In genomic region chr7:81874636-81875035, GRCm38 (mm10) we compare ENCODE assay signal across 15 mouse cellular contexts. TPM values are rescaled to one million over a fixed set of nuclear protein-coding genes. Genes with fewer than 3 reads are reported as not detected.
DNase-seq lines count a peak whose midpoint lies in the region; ATAC-seq lines count a peak whose summit lies in the region.
"Had no signal": no experiment of that assay in that cellular context is flagged by ENCODE, and none has a peak within 500 bp of the region (broad histone marks: within the 10 kb centered on the region; RNA-seq: fewer than 3 reads in every experiment).

No protein-coding gene starts in this region.

- no peak overlapping the region for H3K4me2 ChIP-seq in kidney, embryonic 14.5 days (replicated peaks; ENCODE audit: low read depth, low read length)
- H3K4me2 ChIP-seq in neural tube, embryonic 15.5 days, result no peak overlapping the region
- H3K4me2 ChIP-seq: liver, embryonic 13.5 days had no signal

- no peak for ATAC-seq in kidney, embryonic 14.5 days (ENCODE audit: low FRiP score, low TSS enrichment)
- ATAC-seq in neural tube, embryonic 15.5 days (ENCODE audit: low FRiP score), result no peak

- H3K36me3 ChIP-seq in kidney, embryonic 14.5 days (ENCODE audit: control insufficient read depth, insufficient read depth, low read length), result no peaks in the 10 kb centered on the region
- H3K36me3 ChIP-seq in neural tube, embryonic 15.5 days, result no peaks in the 10 kb centered on the region
- H3K36me3 ChIP-seq: G1E had no signal

- 79% methylated on average over 6 of the region's 6 CpGs for WGBS in kidney, embryonic 14.5 days
- 63% methylated on average over 6 of the region's 6 CpGs for WGBS in neural tube, embryonic 15.5 days

- no peaks in the 10 kb centered on the region for H3K9me3 ChIP-seq in kidney, embryonic 14.5 days (ENCODE audit: control insufficient read depth, low read length)
- H3K9me3 ChIP-seq in neural tube, embryonic 15.5 days (replicated peaks), result no peaks in the 10 kb centered on the region
- H3K9me3 ChIP-seq: G1E; liver, embryonic 13.5 days had no signal

- H3K27ac ChIP-seq in kidney, embryonic 14.5 days (ENCODE audit: low read depth, low read length), result no peak overlapping the region
- no peak overlapping the region for H3K27ac ChIP-seq in neural tube, embryonic 15.5 days (replicated peaks)
- H3K27ac ChIP-seq: liver, embryonic 13.5 days had no signal

- H3K27me3 ChIP-seq in kidney, embryonic 14.5 days (ENCODE audit: control insufficient read depth, insufficient read depth, low read length), result no peaks in the 10 kb centered on the region
- no peaks in the 10 kb centered on the region for H3K27me3 ChIP-seq in neural tube, embryonic 15.5 days (replicated peaks)

- H3K9ac ChIP-seq in kidney, embryonic 14.5 days (ENCODE audit: low read depth, low read length), result no peak overlapping the region
- no peak overlapping the region for H3K9ac ChIP-seq in neural tube, embryonic 15.5 days (replicated peaks)
- H3K9ac ChIP-seq: liver, embryonic 13.5 days had no signal

- H3K4me1 ChIP-seq in kidney, embryonic 14.5 days (ENCODE audit: control insufficient read depth, insufficient read depth, low read length), result no peaks in the 10 kb centered on the region
- H3K4me1 ChIP-seq in neural tube, embryonic 15.5 days, result peaks cover 16% of the 10 kb centered on the region; the same call in 1 of the 2 replicates

- DNase-seq in cerebellum, postnatal 10 days, result peak; percentile 51 to 54
- no peak for DNase-seq in cerebellum, postnatal 25 days
- peak; percentile 33 for DNase-seq in kidney, adult 11 months
- DNase-seq in 3T3-L1 (ENCODE audit: low read depth, low spot score), result peak; percentile 96
- DNase-seq in lung, adult 18-20 months, result peak; percentile 57 to 73
- no peak for DNase-seq in urinary bladder, postnatal 4 days (ENCODE audit: low spot score in 2 of 2)
- DNase-seq: adrenal gland, postnatal 10 days; B cell, adult 2 months; gastrocnemius, postnatal 36 days; liver, embryonic 13.5 days; thymus, adult 18-20 months had no signal

- no peak overlapping the region for H3K4me3 ChIP-seq in kidney, embryonic 14.5 days (ENCODE audit: low read length)
- H3K4me3 ChIP-seq in neural tube, embryonic 15.5 days (replicated peaks), result no peak overlapping the region
- H3K4me3 ChIP-seq: liver, embryonic 13.5 days had no signal

RNA-seq across cellular contexts. Expression of gene Tm6sf1, which starts 15.8 kb away (rescaled TPM):
- 12.0 and 16.0 TPM in 2 replicates for polyA plus RNA-seq in kidney, embryonic 14.5 days (2014; fragmentation: Nextera tagmentation; extraction: Ambion mirVana)
- 15.1 and 25.6 TPM in 2 replicates for polyA plus RNA-seq in neural tube, embryonic 15.5 days (2015; fragmentation: Nextera tagmentation; extraction: Ambion mirVana)
- polyA plus RNA-seq: G1E had no signal

RNA-seq across cellular contexts. Expression of gene Gm10160, which starts 19.0 kb away (rescaled TPM):
- not detected in 2 replicates for polyA plus RNA-seq in kidney, embryonic 14.5 days (2014; fragmentation: Nextera tagmentation; extraction: Ambion mirVana)
- not detected in 2 replicates for polyA plus RNA-seq in neural tube, embryonic 15.5 days (2015; fragmentation: Nextera tagmentation; extraction: Ambion mirVana)
- polyA plus RNA-seq: G1E; large intestine, adult 2 months; liver, embryonic 13.5 days had no signal

RNA-seq across cellular contexts. Expression of gene Btbd1, which starts 45.4 kb away (rescaled TPM):
- 54.7 and 88.8 TPM in 2 replicates for polyA plus RNA-seq in kidney, embryonic 14.5 days (2014; fragmentation: Nextera tagmentation; extraction: Ambion mirVana)
- 93.1 and 96.6 TPM in 2 replicates for polyA plus RNA-seq in neural tube, embryonic 15.5 days (2015; fragmentation: Nextera tagmentation; extraction: Ambion mirVana)

RNA-seq across cellular contexts. Expression of gene Hdgfl3, which starts 59.6 kb away (rescaled TPM):
- 21.5 and 21.6 TPM in 2 replicates for polyA plus RNA-seq in kidney, embryonic 14.5 days (2014; fragmentation: Nextera tagmentation; extraction: Ambion mirVana)
- 50.4 and 57.4 TPM in 2 replicates for polyA plus RNA-seq in neural tube, embryonic 15.5 days (2015; fragmentation: Nextera tagmentation; extraction: Ambion mirVana)
- polyA plus RNA-seq: G1E had no signal

Comparison
In these comparisons a context has a peak if more than half of its experiments do, and no peak if none do; other contexts are left out.
1. DNase-seq: peak in cerebellum, postnatal 10 days (2 of 2), kidney, adult 11 months (single experiment), 3T3-L1 (single experiment) and lung, adult 18-20 months (2 of 2); none in cerebellum, postnatal 25 days (0 of 2) and urinary bladder, postnatal 4 days (0 of 2).